Mouse (Mus musculus): ENCODE results near the gene Aqp5. TPM values are rescaled to one million over a fixed set of nuclear protein-coding genes. Genes with fewer than 3 reads are reported as not detected.

Aqp5 gene
- total RNA-seq, 1 experiment from 2014 or later = 3.3 TPM

GRCm38 (mm10) chr15:99596056-99596687, 5.6 kb downstream of the Aqp5 start:
- peak; percentile 87 for DNase-seq

GRCm38 (mm10) chr15:99596841-99597240, 6.3 kb downstream of the Aqp5 start:
- no peak for DNase-seq

GRCm38 (mm10) chr15:99597596-99597995, 7.0 kb downstream of the Aqp5 start:
- DNase-seq = no peak

- no peak for DNase-seq
Measured at GRCm38 (mm10) chr15:99599245-99600070, 8.9 kb downstream of the Aqp5 start.

GRCm38 (mm10) chr15:99600986-99601822, 10.6 kb downstream of the Aqp5 start, which contains the start of gene Aqp6:
Gene Aqp6 (plus strand): TSS chr15:99601400.
- DNase-seq = no peak

GRCm38 (mm10) chr15:99601823-99602120, 11.2 kb downstream of the Aqp5 start:
- no peak for DNase-seq

GRCm38 (mm10) chr15:99602206-99602820, 11.7 kb downstream of the Aqp5 start:
- no peak for DNase-seq

- DNase-seq = no peak
Measured at GRCm38 (mm10) chr15:99603216-99603615, 12.6 kb downstream of the Aqp5 start.

- no peak for DNase-seq
Measured at GRCm38 (mm10) chr15:99605595-99605994, 15.0 kb downstream of the Aqp5 start.

- DNase-seq = no peak
Measured at GRCm38 (mm10) chr15:99606515-99606914, 15.9 kb downstream of the Aqp5 start.

- no peak for DNase-seq
Measured at GRCm38 (mm10) chr15:99607388-99608113, 17.0 kb downstream of the Aqp5 start.

- DNase-seq = no peak
Measured at GRCm38 (mm10) chr15:99608382-99609125, 18.0 kb downstream of the Aqp5 start.

- DNase-seq = no peak
Measured at GRCm38 (mm10) chr15:99611563-99611962, 21.0 kb downstream of the Aqp5 start.

- no peak for DNase-seq
Measured at GRCm38 (mm10) chr15:99614273-99614672, 23.7 kb downstream of the Aqp5 start.

GRCm38 (mm10) chr15:99614753-99615152, 24.2 kb downstream of the Aqp5 start:
- DNase-seq = no peak

GRCm38 (mm10) chr15:99615246-99615645, 24.7 kb downstream of the Aqp5 start:
- no peak for DNase-seq

- no peak for DNase-seq
Measured at GRCm38 (mm10) chr15:99618595-99618994, 28.0 kb downstream of the Aqp5 start.

GRCm38 (mm10) chr15:99619821-99620220, 29.2 kb downstream of the Aqp5 start:
- no peak for DNase-seq

GRCm38 (mm10) chr15:99622063-99622462, 31.5 kb downstream of the Aqp5 start:
- no peak for DNase-seq

- DNase-seq = no peak
Measured at GRCm38 (mm10) chr15:99631618-99632017, 41.0 kb downstream of the Aqp5 start.

- DNase-seq = no peak
Measured at GRCm38 (mm10) chr15:99634702-99635101, 44.1 kb downstream of the Aqp5 start.

Measured in adrenal gland, postnatal 25 days (tissue).